Mouse (Mus musculus) testis, adult 2 months (tissue): ENCODE results near the gene Vps54. TPM values are rescaled to one million over a fixed set of nuclear protein-coding genes. Genes with fewer than 3 reads are reported as not detected.

Experiments used
- H3K27ac ChIP-seq: fragments of 200-500 bp; 2 replicates; pipeline ENCODE4 v1.5.1; 2012; ENCODE audit warnings: low read depth, low read length; ENCODE audit not compliant: control insufficient read depth, insufficient read depth
- H3K27me3 ChIP-seq: fragments of 200-500 bp; 2 replicates; pipeline ENCODE4 v1.6.1; 2012; ENCODE audit warnings: mild to moderate bottlenecking, low read length, moderate library complexity; ENCODE audit not compliant: control insufficient read depth, insufficient read depth
- H3K36me3 ChIP-seq: fragments of 200-500 bp; 2 replicates; pipeline ENCODE4 v1.6.1; 2012; ENCODE audit warnings: mild to moderate bottlenecking, low read length; ENCODE audit not compliant: control insufficient read depth, insufficient read depth
- H3K4me1 ChIP-seq: fragments of 200-500 bp; 2 replicates; pipeline ENCODE4 v1.6.1; 2012; ENCODE audit warnings: low read length; ENCODE audit not compliant: control insufficient read depth, insufficient read depth
- H3K4me3 ChIP-seq: fragments of 200-500 bp; 2 replicates; pipeline ENCODE4 v1.5.1; 2012; ENCODE audit warnings: low read depth, mild to moderate bottlenecking, low read length, moderate library complexity, mixed read lengths; ENCODE audit not compliant: control insufficient read depth
- CTCF ChIP-seq: fragments of 200-500 bp; IDR thresholded peaks from 2 replicates; pipeline ENCODE4 v1.5.1; 2012; ENCODE audit warnings: low read depth, mild to moderate bottlenecking, inconsistent platforms, low read length, moderate library complexity; ENCODE audit not compliant: control insufficient read depth, insufficient read depth, insufficient replicate concordance
- POLR2A ChIP-seq: fragments of 200-500 bp; IDR thresholded peaks from 2 replicates; pipeline ENCODE4 v1.6.1; 2012; ENCODE audit warnings: low read depth, mild to moderate bottlenecking, inconsistent platforms, low read length, moderate library complexity; ENCODE audit not compliant: control insufficient read depth
- polyA plus RNA-seq: library from polyadenylated mRNA; depleted of rRNA; stranded (reverse); fragments of >200 nt; gene quantifications from 2 replicates; pipeline ENCODE4 v1.2.3, GENCODE M21; 2012; rRNA removed

Gene Vps54
- polyA plus RNA-seq, 1 experiment = 7.1 TPM

- peak overlapping the region; percentile 89 for H3K27ac ChIP-seq
- TF ChIP-seq POLR2A (0 out of 2 replicates have a peak, but pooled peaks have one; percentile 4), CTCF (no peak)
- H3K36me3 ChIP-seq = no peaks in the 10 kb centered on the region
- H3K4me3 ChIP-seq = peak overlapping the region; percentile 97
- peaks cover 4% of the 10 kb centered on the region for H3K4me1 ChIP-seq
- H3K27me3 ChIP-seq = no peaks in the 10 kb centered on the region
These were observed 131.5 kb downstream of the Vps54 start for GRCm38 (mm10) chr11:21370399-21371121.

Other genes with a start within 250 kb of the Vps54 start
- 4.7 and 5.2 TPM in 2 replicates for gene Peli1, start 148.0 kb upstream of the Vps54 start, polyA plus RNA-seq
- gene Ugp2, start 131.9 kb downstream of the Vps54 start, polyA plus RNA-seq = 6.8 and 9.5 TPM in 2 replicates